Mouse (Mus musculus): ENCODE data around the gene 6030458C11Rik. TPM values are rescaled to one million over a fixed set of nuclear protein-coding genes. Genes with fewer than 3 reads are reported as not detected.
A peak's percentile ranks its signal among the peaks of the same experiment; 100 is the strongest.
"Not testable (repeated sequence)": the region's sequence is repeated elsewhere in the genome, so short reads cannot be mapped to it uniquely, and the experiment has no call there.

6030458C11Rik gene
- total RNA-seq, 2 experiments from 2014 or later, result 19.8 to 20.0 TPM

DNA sequence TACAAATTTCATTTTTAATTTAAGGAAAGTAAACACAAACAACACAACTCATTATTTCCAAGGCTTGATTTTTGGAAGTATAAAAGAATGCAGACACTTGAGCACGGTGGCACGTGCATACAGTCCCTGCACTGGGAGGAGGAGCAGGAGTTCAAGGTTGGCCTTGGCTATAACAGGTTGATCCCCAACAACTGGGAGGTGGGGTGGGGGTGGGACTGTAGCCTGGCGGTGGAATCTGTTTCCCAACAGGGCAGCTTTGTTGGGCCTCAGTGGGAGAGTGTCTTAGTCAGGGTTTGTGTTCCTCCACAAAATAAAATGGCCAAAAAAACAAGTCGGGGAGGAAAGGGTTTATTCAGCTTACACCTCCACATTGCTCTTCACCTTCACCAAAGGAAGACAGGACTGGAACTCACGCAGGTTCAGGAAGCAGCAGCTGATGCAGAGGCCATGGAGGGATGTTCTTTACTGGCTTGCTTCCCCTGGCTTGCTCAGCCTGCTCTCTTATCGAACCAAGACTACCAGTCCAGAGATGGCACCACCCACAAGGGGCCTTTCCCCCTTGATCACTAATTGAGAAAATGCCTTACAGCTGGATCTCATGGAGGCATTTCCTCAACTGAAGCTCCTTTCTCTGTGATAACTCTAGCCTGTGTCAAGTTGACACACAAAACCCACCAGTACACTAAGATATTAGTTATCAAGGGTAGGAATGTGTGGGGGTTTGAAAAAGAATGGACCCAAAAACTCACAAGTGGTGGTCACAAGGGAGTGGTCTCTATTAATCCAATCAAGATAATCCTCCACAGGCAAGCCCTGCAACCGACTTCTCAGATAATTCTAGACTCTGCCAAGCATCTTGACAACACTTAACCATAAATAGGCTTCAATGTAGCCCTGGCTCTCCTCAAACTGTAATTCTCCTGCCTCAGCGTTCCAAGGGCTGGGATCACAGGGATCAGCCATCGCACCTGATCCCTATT is 1.7 kb downstream of the 6030458C11Rik start:
- intact Hi-C loops (cut with DNase I), result no loop called here
- no peak for DNase-seq

DNA sequence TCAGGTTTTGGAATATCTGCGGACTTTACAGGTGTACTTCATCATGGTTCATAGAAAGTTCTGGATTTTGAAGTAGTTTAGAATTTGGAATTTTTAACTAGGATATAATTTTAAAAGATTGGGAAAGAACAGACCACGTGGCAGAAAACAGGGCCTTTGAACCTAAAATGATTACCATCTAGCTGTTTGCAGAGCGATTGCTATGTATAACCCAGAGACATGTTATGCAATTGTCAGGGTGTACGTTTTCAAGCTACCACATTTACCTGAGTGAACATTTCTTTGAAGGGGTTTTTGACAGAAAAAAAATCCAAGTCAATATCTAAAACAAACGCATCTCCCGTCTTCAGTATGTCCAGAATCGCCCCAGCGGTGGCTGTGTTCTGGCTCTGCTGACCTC is 6.9 kb downstream of the 6030458C11Rik start:
- intact Hi-C loops (cut with DNase I), result no loop called here
- no peak for DNase-seq

DNA sequence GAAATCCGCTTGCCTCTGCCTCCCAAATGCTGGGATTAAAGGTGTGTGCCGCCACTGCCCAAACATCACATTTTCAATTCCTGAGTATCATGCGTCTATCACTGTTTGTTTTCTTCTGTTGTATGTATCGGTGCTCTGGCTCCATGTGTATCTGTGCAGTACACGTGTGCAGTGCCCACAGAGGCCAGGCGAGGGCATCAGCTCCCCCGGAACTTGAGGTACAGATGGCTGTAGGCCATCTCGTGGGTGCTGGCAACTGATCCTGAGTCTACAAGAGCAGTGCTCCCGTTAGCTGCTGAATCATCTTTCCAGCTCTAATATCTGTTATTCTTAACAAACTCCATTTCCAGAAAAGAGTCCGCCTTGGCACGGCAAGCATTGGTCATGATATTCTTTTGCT is 11.8 kb downstream of the 6030458C11Rik start:
- intact Hi-C loops (cut with DNase I), result no loop called here
- no peak for DNase-seq

DNA sequence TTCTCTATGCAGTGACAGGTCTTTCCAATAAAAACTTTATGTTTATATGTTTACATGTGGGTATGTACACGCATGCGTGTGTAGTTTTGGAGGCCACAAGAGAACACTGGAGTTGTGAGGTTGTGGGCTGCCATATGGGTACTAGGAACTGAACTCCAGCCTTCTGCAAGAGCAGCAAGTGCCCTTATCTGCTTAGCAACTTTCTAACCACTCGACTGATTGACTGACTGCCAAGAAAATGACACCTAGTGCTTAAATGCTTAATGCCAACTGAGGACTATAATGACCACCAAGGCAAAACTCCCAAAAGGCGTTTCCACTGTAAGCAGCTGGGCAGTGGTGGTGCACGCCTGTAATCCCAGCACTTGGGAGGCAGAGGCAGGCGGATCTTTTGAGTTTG is 15.1 kb downstream of the 6030458C11Rik start:
- intact Hi-C loops (cut with DNase I), result no loop called here

DNA sequence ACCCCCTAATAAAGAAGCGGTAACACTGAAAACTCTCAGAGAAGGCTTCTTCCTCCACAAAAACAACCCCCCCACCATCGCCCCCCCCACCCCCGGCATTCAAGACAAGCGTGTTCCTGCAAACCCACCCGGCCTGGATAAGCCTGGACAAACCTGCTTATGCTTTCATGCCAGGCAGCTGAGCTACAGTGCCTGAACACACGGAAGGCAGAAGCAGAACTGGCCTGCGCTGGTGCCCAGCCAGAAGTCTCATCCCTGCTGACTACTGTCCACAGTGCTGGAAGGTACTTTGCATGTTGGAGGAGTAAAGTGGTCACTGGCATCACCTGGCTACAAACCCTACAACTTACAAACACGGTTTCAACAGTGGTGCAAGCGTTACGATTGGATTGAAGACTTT is 17.4 kb downstream of the 6030458C11Rik start:
- DNase-seq, result no peak
- intact Hi-C loops (cut with DNase I), result no loop called here

More for the DNA sequence above, 15.1 kb downstream of the 6030458C11Rik start:
- no peak for DNase-seq

DNA sequence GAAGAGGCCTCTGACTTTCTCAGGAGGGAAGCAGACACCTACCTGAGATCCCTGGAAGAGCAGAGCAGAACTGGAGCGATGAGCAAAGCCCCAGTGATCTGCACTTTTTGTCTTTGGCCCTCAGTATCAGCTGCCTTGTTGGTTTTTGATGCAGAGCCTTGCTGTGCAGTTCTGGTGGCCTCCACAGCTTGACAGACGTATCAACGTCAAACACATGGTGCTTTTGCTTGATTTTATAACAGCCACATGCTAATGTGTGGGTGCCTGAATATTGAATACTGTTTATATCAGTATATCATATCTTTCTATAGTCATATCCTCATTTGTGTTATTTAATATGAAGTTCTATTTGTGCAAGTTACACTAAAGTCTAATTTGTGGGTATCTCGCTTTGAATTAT is 19.4 kb downstream of the 6030458C11Rik start:
- DNase-seq, result no peak
- intact Hi-C loops (cut with DNase I), result no loop called here

DNA sequence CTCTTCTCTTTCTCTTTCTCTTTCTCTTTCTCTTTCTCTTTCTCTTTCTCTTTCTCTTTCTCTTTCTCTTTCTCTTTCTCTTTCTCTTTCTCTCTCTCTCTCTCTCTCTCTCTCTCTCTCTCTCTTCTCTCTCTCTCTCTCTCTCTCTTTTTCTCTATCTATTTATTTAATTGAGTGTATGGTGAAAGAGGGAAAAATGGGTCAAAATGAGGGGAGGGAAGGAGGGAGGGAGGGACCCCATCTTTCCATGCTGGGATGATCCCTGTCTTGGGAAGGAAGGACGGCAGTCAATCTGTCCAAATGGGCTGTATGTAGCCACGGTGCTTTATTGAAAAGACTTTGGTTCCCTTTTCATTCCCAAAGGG is 23.3 kb downstream of the 6030458C11Rik start:
- intact Hi-C loops (cut with DNase I); DNase-seq: not testable (repeated sequence)

DNA sequence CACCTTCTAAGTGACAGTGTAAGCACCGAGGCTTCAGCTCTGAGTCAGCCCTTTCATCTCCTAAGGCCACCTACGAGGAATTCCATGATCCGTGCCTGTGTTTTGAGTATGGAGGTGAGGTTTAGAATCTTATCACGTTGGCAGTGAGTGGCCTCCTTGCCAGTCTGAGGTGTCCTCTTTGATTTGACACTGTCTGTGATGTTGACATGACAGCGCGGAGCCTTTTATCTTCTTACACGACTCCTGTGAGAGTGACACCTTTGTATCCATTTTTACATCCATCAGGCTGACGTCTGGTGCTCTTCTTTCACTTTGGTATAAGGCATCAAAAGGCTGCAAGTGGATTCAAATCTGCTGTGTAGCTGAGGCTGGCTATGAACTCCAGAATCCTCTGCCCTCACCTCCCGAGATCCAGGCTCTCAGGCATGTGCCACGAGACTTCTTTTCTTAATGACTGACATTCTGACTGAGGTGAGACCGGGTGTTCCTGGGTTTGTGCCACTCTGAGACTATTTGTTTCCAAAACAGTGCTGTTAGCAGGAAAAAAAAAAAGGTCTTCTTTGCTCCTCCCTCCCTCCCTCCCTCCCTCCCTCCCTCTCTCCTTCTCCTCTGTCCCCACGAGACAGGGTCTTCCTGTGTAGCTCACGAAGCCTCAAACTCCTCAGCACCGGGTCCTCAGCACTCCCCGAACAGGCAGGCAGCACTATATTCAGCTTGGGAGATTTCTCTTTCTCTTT is 23.9 kb downstream of the 6030458C11Rik start:
- intact Hi-C loops (cut with DNase I), result no loop called here
- DNase-seq, result no peak

DNA sequence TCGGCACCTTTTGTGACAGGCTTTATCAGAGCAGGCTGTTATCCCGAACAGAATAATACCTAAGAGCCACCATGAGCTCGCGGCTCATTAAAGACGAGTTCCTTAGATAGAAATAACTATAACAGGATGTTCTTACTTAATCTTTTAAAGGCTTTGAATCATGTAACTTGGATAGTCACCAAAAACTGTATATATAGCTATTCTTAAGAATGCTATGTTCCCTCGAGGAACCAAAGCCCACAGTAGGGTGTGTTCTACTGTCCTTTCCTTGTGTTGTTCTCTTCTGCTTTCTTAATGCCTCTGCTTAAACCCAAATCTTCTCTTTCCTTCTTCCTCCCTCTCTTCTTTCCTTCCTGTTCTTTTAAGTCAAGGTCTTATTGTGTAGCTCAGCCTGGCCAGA is 26.4 kb downstream of the 6030458C11Rik start:
- intact Hi-C loops (cut with DNase I), result no loop called here
- DNase-seq, result no peak

DNA sequence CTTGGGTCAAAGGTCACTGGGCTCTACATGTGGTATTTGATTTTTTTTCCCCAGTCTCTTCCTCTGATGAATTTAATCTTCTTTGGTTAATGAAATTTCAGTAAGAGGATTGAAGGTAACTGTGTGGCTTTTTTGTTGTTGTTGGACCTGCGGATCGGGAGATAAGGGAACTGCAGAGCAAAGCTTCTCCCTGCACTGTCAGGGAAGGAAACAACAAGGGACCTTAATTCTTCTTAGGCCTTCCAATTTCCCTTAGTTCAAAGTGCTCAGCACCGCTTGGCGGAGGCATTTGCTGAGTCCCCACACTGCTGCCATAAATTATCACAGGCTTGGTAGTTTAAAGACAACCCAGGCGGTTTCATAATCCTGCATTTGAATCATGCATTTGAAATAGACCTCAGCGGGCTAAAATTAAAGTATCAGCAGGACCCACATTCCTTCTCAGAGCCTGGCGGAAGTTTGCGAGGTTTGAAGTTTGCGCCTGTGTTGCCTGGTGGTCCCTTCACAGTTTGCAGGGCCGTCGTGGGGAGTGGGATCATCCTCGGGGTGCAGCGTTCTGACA is 28.5 kb downstream of the 6030458C11Rik start:
- no peak for DNase-seq
- intact Hi-C loops (cut with DNase I), result no loop called here

DNA sequence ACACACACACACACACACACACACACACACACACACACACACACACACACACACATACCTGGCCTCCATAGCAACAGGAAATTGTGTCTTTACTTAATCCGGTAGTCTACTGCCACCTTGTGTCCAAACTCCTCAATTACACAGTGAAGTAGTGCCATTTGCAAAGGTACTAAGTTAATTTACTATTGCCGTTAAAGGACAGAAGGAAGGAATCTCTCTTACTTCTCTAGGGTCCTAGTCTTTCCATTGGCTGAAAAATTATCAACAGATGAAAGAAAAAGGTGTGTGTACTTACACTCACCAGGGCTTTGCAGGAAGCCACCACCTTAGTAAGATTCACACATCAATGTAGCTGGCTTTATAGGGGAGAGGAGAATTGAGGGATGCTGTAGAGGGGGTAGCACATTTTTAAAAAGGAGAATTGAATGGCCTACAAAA is 29.0 kb downstream of the 6030458C11Rik start:
- intact Hi-C loops (cut with DNase I), result no loop called here
- peak in 1 of 2 experiments; percentile 42 for DNase-seq

DNA sequence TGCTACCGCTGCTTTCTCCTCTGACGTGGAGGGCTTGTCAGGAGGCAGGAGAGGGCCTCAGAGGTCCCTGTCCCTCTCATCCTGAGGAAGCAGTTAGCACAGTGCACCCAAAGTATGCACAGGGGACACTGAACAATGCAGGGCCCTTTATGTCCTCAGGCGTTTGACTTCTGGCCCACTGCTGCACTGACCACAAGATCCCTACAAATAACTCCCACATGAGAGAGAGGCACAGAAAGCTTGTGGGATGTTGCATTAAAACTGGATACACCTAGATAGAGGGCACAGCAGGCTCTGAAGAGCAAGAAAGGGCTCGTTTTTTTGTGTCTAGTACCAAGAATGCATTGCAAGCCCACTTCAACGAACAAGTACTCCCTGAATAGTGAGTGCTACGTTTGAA is 30.1 kb downstream of the 6030458C11Rik start:
- no peak for DNase-seq
- intact Hi-C loops (cut with DNase I), result loop anchor here (5.0 kb wide), 1 partner anchor 422 kb away; no protein-coding TSS in a partner anchor

DNA sequence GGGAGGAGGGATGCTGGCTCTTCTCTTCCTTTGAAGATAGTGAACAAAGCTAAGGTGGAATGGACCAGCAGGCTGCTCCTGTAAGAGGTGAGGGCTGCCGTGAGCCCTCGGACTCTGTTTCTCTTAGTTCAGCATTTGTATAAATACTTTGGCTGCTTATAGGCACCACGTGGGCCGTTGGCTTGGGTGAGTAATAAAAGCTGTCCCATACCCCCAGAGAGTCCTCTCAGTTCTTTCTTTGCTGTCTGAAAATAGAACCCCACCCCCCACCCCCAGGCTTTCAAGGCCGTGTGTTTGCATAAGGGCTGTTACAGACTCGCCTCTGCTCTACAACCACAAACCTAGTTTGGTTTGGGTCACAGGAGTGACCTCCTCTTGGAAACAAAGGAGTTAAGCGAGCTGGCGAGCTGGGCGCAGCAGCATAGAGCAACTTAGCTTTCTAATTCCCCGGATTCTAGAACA is 35.0 kb downstream of the 6030458C11Rik start:
- intact Hi-C loops (cut with DNase I), result loop anchor here (5.0 kb wide), 1 partner anchor 47 kb away; no protein-coding TSS in a partner anchor
- no peak for DNase-seq

DNA sequence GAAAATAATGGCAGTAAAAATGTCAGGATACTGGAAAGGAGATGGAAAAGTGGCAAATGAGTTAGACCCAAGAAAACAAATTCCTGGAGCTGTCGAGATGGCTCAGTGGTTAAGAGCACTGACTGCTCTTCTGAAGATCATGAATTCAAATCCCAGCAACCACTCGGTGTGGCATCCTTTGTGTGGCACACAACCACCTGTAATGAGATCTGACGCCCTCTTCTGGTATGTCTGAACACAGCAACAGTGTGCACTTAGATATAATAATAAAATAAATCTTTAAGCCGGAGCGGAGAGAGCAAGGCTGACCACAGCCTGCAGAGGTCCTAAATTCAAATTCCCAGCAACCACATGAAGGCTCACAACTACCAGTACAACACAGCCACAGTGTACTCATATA is 35.9 kb downstream of the 6030458C11Rik start:
- DNase-seq, result no peak
- intact Hi-C loops (cut with DNase I), result loop anchor here (5.0 kb wide), 1 partner anchor 46 kb away; no protein-coding TSS in a partner anchor

DNA sequence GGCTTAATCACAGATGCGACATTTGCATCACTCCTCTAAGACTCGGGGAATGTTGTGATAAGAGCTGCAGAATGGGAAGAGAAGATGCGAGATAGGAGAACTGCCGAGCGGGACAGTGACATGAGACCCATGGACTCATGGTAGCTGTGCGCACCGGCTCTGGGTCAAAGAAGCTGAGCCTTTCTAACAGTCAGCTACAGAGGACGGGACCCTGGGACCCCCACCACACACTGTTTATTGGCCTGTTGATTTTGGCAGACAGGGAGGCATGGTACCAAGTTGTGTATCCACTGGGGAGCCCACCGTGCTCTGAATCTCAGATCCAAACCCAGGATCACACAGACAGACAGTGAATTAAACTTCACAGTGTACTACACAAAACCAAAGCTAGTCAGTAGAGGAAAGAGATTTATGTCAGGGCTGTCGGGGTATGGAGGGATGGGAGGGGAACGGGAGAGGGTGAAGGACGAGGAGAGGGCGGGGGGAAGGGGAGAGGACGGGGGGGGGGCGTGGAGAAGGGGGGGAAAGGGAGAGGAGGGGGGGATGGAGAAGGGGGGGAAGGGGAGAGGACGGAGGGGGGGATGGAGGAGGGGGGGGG is 42.6 kb downstream of the 6030458C11Rik start:
- DNase-seq, result no peak
- intact Hi-C loops (cut with DNase I), result no loop called here

DNA sequence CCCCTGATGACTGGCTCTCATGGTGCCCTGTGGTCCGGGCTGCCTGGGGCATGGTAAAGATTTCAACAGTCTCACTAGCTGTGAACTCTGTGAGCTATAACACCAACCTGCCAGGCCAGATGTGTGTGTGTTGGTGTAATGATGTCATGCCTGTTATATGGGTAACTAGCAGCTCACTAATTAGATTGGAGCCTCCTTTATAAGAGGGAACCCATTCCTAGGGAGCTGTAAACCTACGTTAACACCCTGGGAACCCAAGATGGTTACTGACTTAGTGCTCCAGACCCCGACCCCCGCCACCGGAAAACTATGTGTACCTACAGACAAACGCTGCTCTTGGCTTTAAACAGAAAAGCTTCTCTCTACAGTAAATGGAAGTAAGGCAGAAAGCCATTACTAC is 43.2 kb downstream of the 6030458C11Rik start:
- intact Hi-C loops (cut with DNase I), result no loop called here
- no peak for DNase-seq

DNA sequence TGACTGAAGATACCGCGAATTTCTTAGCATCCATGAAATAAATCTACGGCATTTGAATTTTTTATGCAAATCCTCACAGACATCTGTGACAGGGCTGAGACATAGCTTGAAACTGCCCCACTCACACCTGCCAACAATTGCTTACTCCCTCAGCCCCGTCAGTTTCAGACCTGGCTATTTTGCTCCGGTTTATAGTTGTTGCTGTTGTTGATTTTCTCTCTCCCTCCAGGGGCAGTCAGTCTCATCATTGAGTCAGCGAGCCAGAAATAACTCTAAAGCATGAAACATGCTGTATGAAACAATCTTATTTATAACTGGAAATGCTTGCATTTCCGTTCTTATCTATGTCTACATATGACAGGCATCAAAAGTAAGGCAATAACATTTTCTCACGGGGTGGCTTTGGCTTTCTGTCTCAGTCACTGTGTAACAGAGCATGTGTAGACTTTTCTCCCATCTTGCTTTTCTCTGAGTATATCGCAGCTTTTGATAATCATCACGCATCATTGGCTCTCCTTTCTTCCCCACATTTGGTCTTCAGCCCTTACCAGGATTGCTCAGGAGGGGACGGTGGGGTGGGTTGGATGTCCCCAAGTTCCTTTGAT is 50.2 kb downstream of the 6030458C11Rik start:
- intact Hi-C loops (cut with DNase I), result no loop called here
- DNase-seq, result no peak

DNA sequence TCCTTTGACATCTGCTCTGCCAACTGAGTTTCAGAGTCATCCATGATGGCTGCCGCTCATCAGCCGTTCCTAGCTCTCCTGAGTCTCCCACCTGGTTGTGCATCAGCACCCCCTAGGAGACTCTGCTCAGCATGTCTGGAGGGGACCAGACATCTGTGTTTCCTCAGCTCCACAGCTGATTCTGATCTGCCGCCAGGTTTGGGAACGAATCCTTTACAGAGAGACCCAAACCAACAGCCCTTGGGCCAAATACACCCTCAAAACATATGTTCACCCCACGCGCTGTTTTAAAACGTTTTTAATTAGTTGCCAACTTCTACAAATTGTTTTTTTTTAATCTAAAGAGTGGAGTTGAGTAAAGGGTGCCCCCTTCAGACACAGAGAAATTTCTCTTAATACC is 53.5 kb downstream of the 6030458C11Rik start:
- intact Hi-C loops (cut with DNase I), result no loop called here
- no peak for DNase-seq

DNA sequence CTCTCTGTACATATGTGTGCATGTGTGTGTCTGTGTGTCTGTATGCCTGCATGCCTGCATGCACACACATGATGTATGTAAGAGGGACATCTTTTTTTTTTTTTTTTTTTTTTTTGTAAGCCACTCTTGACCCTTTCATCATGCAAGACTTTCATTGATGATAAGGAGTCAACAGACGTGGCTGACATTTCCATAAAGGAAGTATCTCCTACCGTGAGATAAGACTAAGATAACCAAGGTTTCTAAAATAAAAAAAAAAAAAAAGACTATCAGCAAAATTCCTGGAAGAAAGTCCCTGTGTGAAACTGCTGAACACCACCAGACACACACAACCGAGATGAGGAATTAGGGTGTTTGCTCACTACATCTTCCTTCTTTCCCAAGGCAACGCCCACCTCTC is 57.6 kb downstream of the 6030458C11Rik start:
- intact Hi-C loops (cut with DNase I), result no loop called here
- no peak for DNase-seq

DNA sequence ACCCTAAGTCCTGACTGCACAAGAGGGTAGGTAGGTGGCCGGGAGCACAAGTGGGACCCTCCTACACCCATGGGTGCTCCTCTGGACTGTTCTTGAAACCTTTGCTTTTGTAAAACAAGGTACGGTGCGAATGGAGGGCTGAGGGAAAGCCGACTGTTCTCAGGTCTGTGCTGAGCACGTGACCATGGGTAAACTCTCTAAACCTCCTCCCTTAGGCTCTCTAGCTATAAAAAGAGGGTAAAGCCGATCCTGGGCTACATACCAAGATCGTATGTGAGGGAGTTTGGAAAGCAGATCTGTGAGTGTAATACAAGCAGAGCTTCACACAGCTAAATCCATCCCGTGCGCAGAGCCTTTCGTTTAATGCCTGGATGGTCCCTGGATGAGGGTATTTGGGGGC is 61.3 kb downstream of the 6030458C11Rik start:
- intact Hi-C loops (cut with DNase I), result no loop called here
- no peak for DNase-seq
